Mouse (Mus musculus) embryonic facial prominence, embryonic 13.5 days (tissue): ENCODE results near the gene Dnajc25. TPM values are rescaled to one million over a fixed set of nuclear protein-coding genes. Genes with fewer than 3 reads are reported as not detected.

ENCODE experiments used
- ATAC-seq: fragments of 200-750 bp; cut with Nextera tagmentation; 2 replicates; pipeline ENCODE4 v1.8.0; 2017; ENCODE audit warnings: low read depth; ENCODE audit not compliant: insufficient number of reproducible peaks, insufficient read depth, low FRiP score, low TSS enrichment
- H3K27ac ChIP-seq: fragments of 300-500 bp; sonication (generic); 2 replicates; pipeline ENCODE4 v1.5.1; 2015; ENCODE audit warnings: moderate library complexity, mild to moderate bottlenecking, inconsistent platforms
- H3K27me3 ChIP-seq: fragments of 300-500 bp; sonication (generic); 2 replicates; pipeline ENCODE4 v1.6.1; 2015; ENCODE audit warnings: mild to moderate bottlenecking, inconsistent platforms
- H3K36me3 ChIP-seq: fragments of 300-500 bp; sonication (generic); 2 replicates; pipeline ENCODE4 v1.6.1; 2015; ENCODE audit warnings: mild to moderate bottlenecking, inconsistent platforms
- H3K4me1 ChIP-seq: fragments of 300-500 bp; sonication (generic); 2 replicates; pipeline ENCODE4 v1.6.1; 2015; ENCODE audit warnings: inconsistent platforms
- H3K4me2 ChIP-seq: fragments of 300-500 bp; sonication (generic); 2 replicates; pipeline ENCODE4 v1.6.1; 2015; ENCODE audit warnings: moderate library complexity, mild to moderate bottlenecking, inconsistent platforms
- H3K4me3 ChIP-seq: fragments of 300-500 bp; sonication (generic); 2 replicates; pipeline ENCODE4 v1.5.1; 2015; ENCODE audit warnings: mild to moderate bottlenecking, inconsistent platforms
- H3K9ac ChIP-seq: fragments of 300-500 bp; sonication (generic); 2 replicates; pipeline ENCODE4 v1.6.1; 2015; ENCODE audit warnings: mild to moderate bottlenecking, inconsistent platforms
- H3K9me3 ChIP-seq: fragments of 300-500 bp; sonication (generic); 2 replicates; pipeline ENCODE4 v1.6.1; 2016; ENCODE audit warnings: inconsistent platforms
- WGBS: fragments of 180-500 bp; shearing (Covaris S2); methylation state at CpG from one replicate; pipeline ENCODE4 v1.1.7; 2015; ENCODE audit warnings: mixed read lengths; 5-methylcytosine and 5-hydroxymethylcytosine counted together
- polyA plus RNA-seq: library from polyadenylated mRNA; unstranded; fragments of >200 nt; fragmentation: Nextera tagmentation; extraction: Ambion mirVana; gene quantifications from 2 replicates; pipeline ENCODE4 v1.2.1, GENCODE M21; 2015

The Dnajc25 gene
- polyA plus RNA-seq, 1 experiment from 2014 or later, result 15.1 TPM

DNA sequence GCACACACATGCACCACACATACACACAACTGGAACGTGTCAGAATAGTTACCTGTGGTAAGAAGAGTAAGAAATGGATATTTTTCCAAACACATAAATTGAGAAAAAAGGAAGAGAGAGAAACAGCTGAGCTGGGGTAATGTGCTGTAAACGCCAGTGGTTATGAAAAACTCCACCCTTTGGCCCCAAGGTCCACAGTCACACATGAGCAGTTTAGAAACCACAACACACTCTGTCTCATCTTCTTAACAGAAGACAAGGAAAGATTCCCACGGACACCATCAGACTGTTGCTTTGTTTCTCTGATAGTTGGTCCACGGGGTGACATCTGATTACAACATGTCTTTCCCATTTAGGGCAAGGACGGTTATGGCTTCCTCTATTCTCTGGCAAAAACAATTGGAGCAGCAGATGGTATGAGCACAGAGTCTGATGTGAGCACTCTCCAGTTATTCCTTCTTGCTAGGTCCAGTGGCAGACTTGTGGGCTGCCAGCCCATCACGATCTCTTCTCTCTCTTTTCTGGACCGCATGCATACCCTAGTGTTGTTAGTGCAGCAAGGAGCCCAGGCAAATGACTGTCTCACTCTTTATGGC, 5.5 kb upstream of the Dnajc25 start:
- H3K9ac ChIP-seq, result no peak overlapping the region
- H3K36me3 ChIP-seq, result no peaks in the 10 kb centered on the region
- WGBS, result 82% methylated on average over 7 of the region's 7 CpGs
- peaks cover 11% of the 10 kb centered on the region for H3K4me1 ChIP-seq
- H3K4me2 ChIP-seq, result no peak overlapping the region
- no peaks in the 10 kb centered on the region for H3K9me3 ChIP-seq
- H3K27ac ChIP-seq, result no peak overlapping the region
- H3K4me3 ChIP-seq, result no peak overlapping the region
- H3K27me3 ChIP-seq, result no peaks in the 10 kb centered on the region
- no peak for ATAC-seq

DNA sequence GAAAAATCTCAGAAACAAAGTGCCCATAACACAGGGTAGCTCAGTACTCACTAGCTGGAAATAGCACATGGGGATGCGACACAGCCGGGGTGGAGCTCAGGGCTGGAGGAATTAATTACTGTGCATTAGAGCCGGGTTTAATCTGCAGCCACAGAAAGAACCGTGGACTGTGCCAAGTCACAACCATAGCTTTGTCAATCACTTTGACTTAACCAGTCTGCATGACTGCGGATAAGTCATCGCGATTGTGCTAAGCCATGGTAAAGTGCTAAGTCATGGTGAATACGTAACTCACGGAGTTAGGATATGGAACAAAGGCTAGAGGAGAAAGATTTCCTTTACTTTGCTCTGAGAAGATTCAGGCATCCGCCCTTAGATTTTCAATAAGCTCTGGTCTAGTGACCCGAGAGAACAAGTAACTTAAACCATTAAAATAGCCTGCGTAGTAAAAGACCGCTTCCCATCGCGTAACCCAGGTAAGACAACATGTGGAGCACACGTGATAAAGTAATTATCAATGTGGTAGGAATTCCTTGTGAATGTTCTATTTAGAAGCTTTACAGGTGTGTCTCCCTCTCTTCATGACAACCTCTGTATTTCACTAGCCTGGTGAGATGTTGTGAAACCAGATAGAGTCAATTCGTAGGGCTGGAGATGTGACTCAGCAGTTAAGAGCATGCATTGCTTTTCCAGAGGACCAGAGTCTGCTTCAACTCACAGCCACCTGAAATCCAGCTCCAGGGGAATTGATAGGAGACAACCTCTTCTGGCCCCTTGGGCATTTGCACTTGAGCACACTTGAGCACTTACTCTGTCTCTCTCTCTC, 4.0 kb upstream of the Dnajc25 start:
- Histone ChIP-seq H3K4me1 (peaks cover 11% of the 10 kb centered on the region), H3K27ac (no peak overlapping the region), H3K27me3 (no peaks in the 10 kb centered on the region), H3K4me2 (no peak overlapping the region), H3K9ac (no peak overlapping the region), H3K4me3 (no peak overlapping the region), H3K9me3 (no peaks in the 10 kb centered on the region), H3K36me3 (no peaks in the 10 kb centered on the region)
- no peak for ATAC-seq
- WGBS, result 81% methylated on average over 17 of the region's 17 CpGs

DNA sequence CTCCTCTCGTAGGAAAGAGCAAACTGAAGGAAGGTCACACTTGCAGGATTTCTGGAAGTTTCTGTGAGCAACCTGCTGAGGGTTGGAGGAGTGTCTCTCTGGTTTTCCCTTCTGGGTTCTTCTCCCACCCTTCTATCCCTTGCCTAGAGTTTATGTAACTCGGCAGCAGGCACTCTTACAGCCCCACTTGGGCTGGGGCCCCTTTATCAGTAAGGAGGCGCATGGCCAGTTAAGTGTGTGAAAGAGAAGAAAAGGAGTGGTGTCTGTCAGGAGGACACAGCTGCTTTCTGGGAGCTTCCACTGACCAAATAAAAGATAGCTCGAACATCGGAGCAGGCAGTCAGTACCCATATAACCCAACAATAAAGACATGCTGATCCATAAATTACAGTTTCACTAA, 2.7 kb upstream of the Dnajc25 start:
- no peak overlapping the region for H3K9ac ChIP-seq
- no peak overlapping the region for H3K4me3 ChIP-seq
- peaks cover 4% of the 10 kb centered on the region; the same call in 1 of the 2 replicates for H3K4me1 ChIP-seq
- no peaks in the 10 kb centered on the region for H3K36me3 ChIP-seq
- H3K27me3 ChIP-seq, result no peaks in the 10 kb centered on the region
- 84% methylated on average over 5 of the region's 5 CpGs for WGBS
- no peaks in the 10 kb centered on the region for H3K9me3 ChIP-seq
- ATAC-seq, result no peak
- no peak overlapping the region for H3K27ac ChIP-seq
- no peak overlapping the region for H3K4me2 ChIP-seq

DNA sequence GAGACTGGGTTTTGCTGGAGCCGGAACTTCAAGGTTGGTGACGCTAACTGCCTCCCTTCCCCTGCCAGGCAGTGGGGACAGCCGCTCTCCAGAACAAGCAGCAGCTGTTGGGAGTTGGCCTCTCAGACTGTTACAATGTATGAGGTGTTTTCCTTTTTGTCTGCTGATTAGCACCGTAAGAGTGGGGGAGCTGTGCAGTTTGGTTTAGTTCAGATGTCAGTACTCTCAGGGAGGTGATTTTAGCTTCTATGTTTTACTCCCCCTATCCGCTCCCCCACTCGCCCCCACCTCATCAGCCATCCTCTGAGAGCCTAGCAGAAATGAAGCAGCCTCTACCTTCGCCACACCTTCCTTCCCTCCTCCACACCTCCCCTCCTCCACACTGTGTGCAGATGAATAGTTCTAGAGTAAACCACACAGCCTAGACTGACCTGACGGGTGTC, 410 bp downstream of the Dnajc25 start:
- Histone ChIP-seq H3K4me3 (no peak overlapping the region), H3K4me1 (no peaks in the 10 kb centered on the region), H3K36me3 (no peaks in the 10 kb centered on the region), H3K9me3 (no peaks in the 10 kb centered on the region), H3K27me3 (no peaks in the 10 kb centered on the region), H3K27ac (no peak overlapping the region), H3K4me2 (no peak overlapping the region), H3K9ac (no peak overlapping the region)
- 74% methylated on average over 8 of the region's 8 CpGs for WGBS
- no peak for ATAC-seq

DNA sequence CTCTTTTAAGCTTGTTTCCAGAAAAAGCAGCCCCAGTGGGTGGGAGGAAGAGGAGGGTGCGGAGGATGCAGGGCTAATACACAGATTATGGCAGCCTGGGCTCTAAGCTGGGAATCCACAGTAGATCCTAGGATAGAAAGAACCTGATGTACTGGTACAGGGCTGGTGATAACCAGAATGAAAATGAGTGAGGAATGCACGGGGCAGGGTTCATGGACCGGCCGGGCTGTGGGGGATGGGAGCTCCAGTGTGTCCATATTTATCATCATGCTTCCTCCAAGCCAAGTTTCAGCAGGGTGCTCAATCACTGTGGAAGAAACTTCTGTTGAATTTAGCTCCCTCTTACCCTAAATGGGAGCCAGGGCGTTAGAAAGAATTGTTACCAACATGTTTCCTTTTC, 2.2 kb downstream of the Dnajc25 start:
- ATAC-seq, result no peak
- H3K36me3 ChIP-seq, result no peaks in the 10 kb centered on the region
- no peaks in the 10 kb centered on the region for H3K9me3 ChIP-seq
- H3K27ac ChIP-seq, result no peak overlapping the region
- H3K9ac ChIP-seq, result no peak overlapping the region
- H3K27me3 ChIP-seq, result no peaks in the 10 kb centered on the region
- no peak overlapping the region for H3K4me3 ChIP-seq
- no peak overlapping the region for H3K4me2 ChIP-seq
- H3K4me1 ChIP-seq, result no peaks in the 10 kb centered on the region
- 79% methylated on average over 5 of the region's 5 CpGs for WGBS

DNA sequence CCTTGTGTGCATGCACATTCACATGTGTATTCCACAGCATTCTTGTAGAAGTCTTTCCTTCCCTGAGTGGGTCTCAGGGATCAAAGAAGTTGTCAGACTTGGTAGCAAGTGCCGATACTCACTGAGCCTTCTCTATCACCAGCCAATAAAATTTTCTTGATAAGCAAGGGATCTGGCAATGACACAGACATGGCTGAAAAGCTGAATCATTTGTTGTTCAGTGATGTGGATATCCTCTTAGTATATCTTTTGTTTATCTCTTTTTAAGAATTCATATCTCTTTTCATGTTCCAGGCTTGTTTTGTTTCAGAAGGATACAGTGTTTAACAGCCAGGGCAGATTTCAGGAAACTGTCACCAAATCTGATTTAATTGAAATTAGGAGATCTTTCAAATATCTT, 3.8 kb downstream of the Dnajc25 start:
- Histone ChIP-seq H3K27ac (no peak overlapping the region), H3K27me3 (no peaks in the 10 kb centered on the region), H3K4me1 (no peaks in the 10 kb centered on the region), H3K36me3 (no peaks in the 10 kb centered on the region), H3K9me3 (no peaks in the 10 kb centered on the region), H3K4me3 (no peak overlapping the region), H3K4me2 (no peak overlapping the region), H3K9ac (no peak overlapping the region)
- WGBS, result 88% methylated on average over 1 of the region's 1 CpGs
- no peak for ATAC-seq

DNA sequence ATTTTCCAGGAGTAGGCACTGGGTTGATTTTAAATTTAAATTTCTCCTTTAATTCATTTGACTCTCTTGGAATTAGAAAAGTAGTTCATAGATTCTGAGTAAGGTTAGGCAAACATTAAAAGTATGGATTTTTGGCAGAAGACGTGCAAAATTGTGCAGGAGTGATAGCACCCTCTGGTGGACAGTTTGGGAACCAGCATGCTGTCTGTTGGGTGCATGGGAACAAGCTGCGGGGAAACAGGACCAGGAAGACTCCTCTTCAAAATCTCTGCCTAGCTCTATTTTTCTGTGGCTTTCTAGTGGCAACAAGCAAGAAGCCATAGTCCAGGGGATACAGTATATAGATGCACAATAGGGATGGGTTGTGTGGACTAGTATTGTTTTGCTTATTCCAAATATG, 4.8 kb downstream of the Dnajc25 start:
- H3K27ac ChIP-seq, result no peak overlapping the region

DNA sequence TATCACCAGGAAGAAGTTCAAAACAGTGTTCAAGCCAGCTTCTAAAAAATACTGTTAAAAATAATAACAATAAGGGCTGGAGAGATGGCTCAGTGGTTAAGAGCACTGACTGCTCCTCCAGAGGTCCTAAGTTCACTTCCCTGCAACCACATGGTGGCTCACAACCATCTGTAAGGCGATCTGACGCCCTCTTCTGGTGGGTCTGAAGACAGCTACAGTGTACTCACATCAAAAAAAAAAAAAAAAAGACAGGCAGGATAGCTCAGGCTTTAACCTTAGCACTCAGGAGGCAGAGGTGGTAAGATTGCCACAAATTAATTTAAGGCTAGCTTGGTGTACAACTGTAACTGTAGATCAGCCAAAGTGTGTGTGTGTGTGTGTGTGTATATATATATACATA, 5.8 kb downstream of the Dnajc25 start:
- H3K4me3 ChIP-seq, result no peak overlapping the region
- no peaks in the 10 kb centered on the region for H3K27me3 ChIP-seq
- H3K4me2 ChIP-seq, result no peak overlapping the region
- H3K9me3 ChIP-seq, result no peaks in the 10 kb centered on the region
- H3K27ac ChIP-seq, result no peak overlapping the region
- no peaks in the 10 kb centered on the region for H3K36me3 ChIP-seq
- no peak overlapping the region for H3K9ac ChIP-seq
- peaks cover 17% of the 10 kb centered on the region for H3K4me1 ChIP-seq
- no peak for ATAC-seq
- 2% methylated on average over 2 of the region's 2 CpGs for WGBS

More for the DNA sequence above, 4.8 kb downstream of the Dnajc25 start:
- H3K4me2 ChIP-seq, result no peak overlapping the region
- H3K36me3 ChIP-seq, result no peaks in the 10 kb centered on the region
- peaks cover 10% of the 10 kb centered on the region for H3K4me1 ChIP-seq
- ATAC-seq, result no peak
- no peaks in the 10 kb centered on the region for H3K27me3 ChIP-seq
- 2% methylated on average over 2 of the region's 2 CpGs for WGBS
- no peaks in the 10 kb centered on the region for H3K9me3 ChIP-seq
- no peak overlapping the region for H3K9ac ChIP-seq
- no peak overlapping the region for H3K4me3 ChIP-seq

DNA sequence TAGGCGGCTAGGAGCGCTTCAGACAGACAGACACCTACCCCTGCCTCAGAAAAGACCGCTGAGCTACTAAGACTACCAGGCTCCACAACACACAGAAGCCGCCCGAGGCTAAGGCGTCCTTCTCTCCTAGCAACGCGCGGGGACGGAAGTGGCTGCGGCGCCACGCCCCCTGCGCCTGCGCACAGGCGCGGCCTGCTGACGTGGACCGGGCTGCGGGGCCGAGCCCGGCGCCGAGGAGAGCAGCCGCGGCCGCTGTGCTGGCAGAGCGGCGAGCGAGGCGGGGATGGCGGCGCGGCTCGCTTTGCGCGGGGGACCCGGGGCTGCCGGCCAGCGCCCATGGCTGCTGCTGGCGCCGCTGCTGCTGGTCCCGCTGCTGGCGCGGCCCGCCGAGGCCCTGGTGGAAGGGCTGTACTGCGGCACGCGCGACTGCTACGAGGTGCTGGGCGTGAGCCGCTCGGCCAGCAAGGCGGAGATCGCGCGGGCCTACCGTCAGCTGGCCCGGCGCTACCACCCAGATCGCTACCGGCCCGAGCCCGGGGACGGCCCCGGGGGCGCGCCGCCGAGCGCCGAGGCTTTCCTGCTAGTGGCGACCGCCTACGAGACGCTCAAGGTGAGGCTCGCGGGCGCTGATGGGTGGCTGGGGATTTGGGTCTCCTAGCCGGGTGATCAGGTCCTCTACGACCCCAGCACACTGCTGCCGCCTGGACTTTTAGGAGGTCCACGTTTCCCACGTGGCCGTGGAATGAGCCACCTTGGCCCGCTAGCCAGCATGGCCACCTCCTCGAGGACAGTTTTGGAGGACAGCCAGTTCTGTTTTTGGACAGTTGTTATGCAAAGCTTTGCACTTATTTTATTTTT, 8.3 kb downstream of the Dnajc25 start, which contains the start of gene Gm20503:
Gene Gm20503 (plus strand): TSS at position 263 of the 858 bp plus-strand sequence.
- ATAC-seq, result peak; percentile 93
- WGBS, result under 1% methylated on average over 88 of the region's 89 CpGs
- H3K4me1 ChIP-seq, result peaks cover 33% of the 10 kb centered on the region
- no peaks in the 10 kb centered on the region for H3K36me3 ChIP-seq
- H3K27ac ChIP-seq, result peak within 1 kb of the TSS; percentile 85
- H3K9me3 ChIP-seq, result no peaks in the 10 kb centered on the region
- H3K4me2 ChIP-seq, result peak within 1 kb of the TSS; percentile 77
- peak within 1 kb of the TSS; percentile 97 for H3K9ac ChIP-seq
- no peaks in the 10 kb centered on the region for H3K27me3 ChIP-seq
- H3K4me3 ChIP-seq, result peak within 1 kb of the TSS; percentile 94

DNA sequence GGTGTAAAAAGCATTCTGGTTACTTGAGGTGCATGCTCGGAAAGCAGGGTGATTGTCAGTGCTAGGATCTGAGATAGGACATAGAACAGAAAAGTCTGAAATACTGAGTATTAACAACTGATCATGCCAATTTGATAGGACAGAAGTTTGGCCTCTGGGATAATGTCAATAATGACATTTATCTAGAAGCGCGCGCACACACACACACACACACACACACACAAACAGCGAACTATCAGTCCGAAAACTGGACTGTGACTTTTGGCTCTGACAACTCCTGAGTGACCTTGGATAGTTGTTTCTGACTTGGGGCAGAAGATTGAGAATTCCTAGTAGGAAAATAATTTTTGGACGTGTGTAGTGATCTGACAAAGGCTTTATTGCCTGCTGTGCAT, 8.9 kb downstream of the Dnajc25 start:
- peak overlapping the region; percentile 97 for H3K9ac ChIP-seq
- H3K4me1 ChIP-seq, result peaks cover 37% of the 10 kb centered on the region
- H3K4me2 ChIP-seq, result peak overlapping the region; percentile 77
- no peak for ATAC-seq
- no peak overlapping the region for H3K27ac ChIP-seq
- H3K4me3 ChIP-seq, result peak overlapping the region; percentile 94
- no peaks in the 10 kb centered on the region for H3K9me3 ChIP-seq
- no peaks in the 10 kb centered on the region for H3K36me3 ChIP-seq
- WGBS, result 28% methylated on average over 7 of the region's 7 CpGs
- H3K27me3 ChIP-seq, result no peaks in the 10 kb centered on the region

DNA sequence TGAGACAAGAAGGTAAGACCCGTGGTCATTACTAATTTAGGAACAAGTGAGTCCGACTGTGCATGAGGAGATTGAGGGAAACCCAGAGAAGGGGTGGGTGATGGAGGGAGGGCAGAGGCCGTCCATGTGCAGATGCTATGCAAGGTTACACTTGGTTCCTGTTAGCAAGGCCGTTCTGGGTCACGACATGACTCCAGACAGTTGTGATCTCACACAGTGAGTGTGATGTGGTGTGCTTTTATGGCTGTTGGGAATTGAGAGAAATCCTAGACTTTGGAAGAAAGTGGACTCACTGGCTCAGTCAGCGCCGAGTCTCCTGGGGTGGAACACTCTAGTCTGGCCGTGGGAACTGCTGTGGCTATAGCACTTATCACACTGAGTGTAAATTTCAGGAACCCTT, 11.3 kb downstream of the Dnajc25 start:
- Histone ChIP-seq H3K36me3 (no peaks in the 10 kb centered on the region), H3K9ac (0 out of 2 replicates have a peak overlapping the region, but pooled peaks have one; percentile 1), H3K4me2 (no peak overlapping the region), H3K27me3 (no peaks in the 10 kb centered on the region), H3K9me3 (no peaks in the 10 kb centered on the region), H3K4me3 (no peak overlapping the region), H3K4me1 (peaks cover 38% of the 10 kb centered on the region), H3K27ac (no peak overlapping the region)
- WGBS, result 42% methylated on average over 8 of the region's 8 CpGs
- ATAC-seq, result no peak
